ENCODE assay signal across 26 mouse cellular contexts in the genomic region with DNA sequence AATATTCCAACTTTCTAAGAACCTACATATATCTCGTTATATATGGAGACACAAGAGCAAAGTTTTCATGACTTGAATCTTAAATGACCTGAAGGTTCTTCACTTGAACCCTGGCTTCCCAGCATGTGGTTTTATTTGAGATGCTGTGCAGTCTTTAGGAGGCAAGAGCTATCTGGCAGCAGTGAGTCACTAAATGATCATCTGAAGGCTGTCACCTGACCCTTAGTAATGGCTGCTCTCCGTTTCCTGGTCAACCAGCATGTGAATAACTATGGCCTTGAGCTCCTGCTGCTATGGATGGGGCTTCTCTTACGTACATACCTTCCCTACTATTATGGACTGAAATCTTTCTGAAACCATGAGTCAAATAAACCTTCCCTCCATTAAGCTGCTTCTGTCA.
"Had no signal": no experiment of that assay in that cellular context is flagged by ENCODE, and none has a peak within 500 bp of the region (broad histone marks: within the 10 kb centered on the region; RNA-seq: fewer than 3 reads in every experiment).

No protein-coding gene starts in this region.

- H3K4me1 ChIP-seq: embryonic facial prominence, embryonic 10.5 days; embryonic facial prominence, embryonic 12.5 days; embryonic facial prominence, embryonic 13.5 days; embryonic facial prominence, embryonic 15.5 days; forebrain, embryonic 10.5 days; forebrain, embryonic 12.5 days; forebrain, embryonic 13.5 days; forebrain, embryonic 15.5 days; heart, embryonic 10.5 days had no signal

- H3K4me3 ChIP-seq: embryonic facial prominence, embryonic 10.5 days; embryonic facial prominence, embryonic 12.5 days; embryonic facial prominence, embryonic 13.5 days; embryonic facial prominence, embryonic 15.5 days; erythroblast, embryonic 14.5 days; forebrain, embryonic 10.5 days; forebrain, embryonic 12.5 days; forebrain, embryonic 13.5 days; forebrain, embryonic 15.5 days; gastrocnemius, adult 2 months; heart, adult 2 months; heart, embryonic 10.5 days had no signal

- H3K36me3 ChIP-seq: embryonic facial prominence, embryonic 10.5 days; embryonic facial prominence, embryonic 12.5 days; embryonic facial prominence, embryonic 13.5 days; embryonic facial prominence, embryonic 15.5 days; forebrain, embryonic 10.5 days; forebrain, embryonic 12.5 days; forebrain, embryonic 15.5 days; heart, embryonic 10.5 days had no signal

- ATAC-seq: forebrain, embryonic 13.5 days; forebrain, embryonic 14.5 days; forebrain, embryonic 15.5 days; forebrain, embryonic 16.5 days had no signal

- H3K4me2 ChIP-seq: embryonic facial prominence, embryonic 12.5 days; embryonic facial prominence, embryonic 13.5 days; embryonic facial prominence, embryonic 15.5 days; forebrain, embryonic 12.5 days; forebrain, embryonic 13.5 days; forebrain, embryonic 15.5 days had no signal

- H3K9ac ChIP-seq: embryonic facial prominence, embryonic 12.5 days; embryonic facial prominence, embryonic 13.5 days; embryonic facial prominence, embryonic 15.5 days; forebrain, embryonic 12.5 days; forebrain, embryonic 13.5 days; forebrain, embryonic 15.5 days had no signal

- H3K27ac ChIP-seq: embryonic facial prominence, embryonic 10.5 days; embryonic facial prominence, embryonic 12.5 days; embryonic facial prominence, embryonic 13.5 days; embryonic facial prominence, embryonic 15.5 days; forebrain, embryonic 10.5 days; forebrain, embryonic 12.5 days; forebrain, embryonic 13.5 days; forebrain, embryonic 15.5 days; gastrocnemius, adult 2 months; heart, adult 2 months; heart, embryonic 10.5 days had no signal

- H3K9me3 ChIP-seq: embryonic facial prominence, embryonic 10.5 days; embryonic facial prominence, embryonic 12.5 days; embryonic facial prominence, embryonic 13.5 days; embryonic facial prominence, embryonic 15.5 days; forebrain, embryonic 10.5 days; forebrain, embryonic 12.5 days; forebrain, embryonic 13.5 days; forebrain, embryonic 15.5 days; heart, embryonic 10.5 days had no signal

- DNase-seq: cerebellum, adult 9-11 months; cerebellum, postnatal 10 days; cerebellum, postnatal 14 days; cerebellum, postnatal 25 days; cerebellum, postnatal 36 days; embryo, embryonic 11 days; gastrocnemius, adult 2 months; gastrocnemius, postnatal 10 days; gastrocnemius, postnatal 14 days; gastrocnemius, postnatal 25 days; gastrocnemius, postnatal 36 days; heart, adult 11 months; heart, adult 18-20 months; heart, adult 2 months had no signal

- H3K27me3 ChIP-seq: embryonic facial prominence, embryonic 12.5 days; embryonic facial prominence, embryonic 13.5 days; embryonic facial prominence, embryonic 15.5 days; forebrain, embryonic 12.5 days; forebrain, embryonic 13.5 days; forebrain, embryonic 15.5 days had no signal
